Mouse (Mus musculus) MEL (cell line): ENCODE measurements around the gene Cd300ld4. TPM values are rescaled to one million over a fixed set of nuclear protein-coding genes. Genes with fewer than 3 reads are reported as not detected.

Source experiments
- DNase-seq: peaks from one replicate; pipeline ENCODE4 v3.0.0; 2011; ENCODE audit warnings: low read depth, low spot score
- H3K27ac ChIP-seq: 2 replicates; pipeline ENCODE4 v1.5.1; 2012; ENCODE audit warnings: low read depth, mild to moderate bottlenecking, control low read depth, low read length, moderate library complexity; ENCODE audit not compliant: control insufficient read depth
- H3K27me3 ChIP-seq, 2 experiments: fragments of 150-350 bp in 1 of 2; sonication (generic) in 1 of 2; 2 replicates each; pipeline ENCODE4 v1.6.1; 2012; ENCODE audit warnings: low read length in 2 of 2, mild to moderate bottlenecking in 2 of 2, improper control_type of control experiment in 1 of 2, moderate library complexity in 1 of 2; ENCODE audit not compliant: insufficient read depth in 2 of 2, control insufficient read depth in 1 of 2
- H3K36me3 ChIP-seq, 2 experiments: 2 replicates each; pipeline ENCODE4 v1.6.1; 2012 to 2014; ENCODE audit warnings: low read length in 2 of 2, improper control_type of control experiment in 1 of 2, inconsistent platforms in 1 of 2, mild to moderate bottlenecking in 1 of 2; ENCODE audit not compliant: insufficient read depth in 2 of 2, control insufficient read depth in 1 of 2
- H3K4me1 ChIP-seq, 2 experiments: fragments of 150-350 bp in 1 of 2; sonication (generic) in 1 of 2; 2 replicates each; pipeline ENCODE4 v1.6.1; 2012; ENCODE audit warnings: low read length in 2 of 2, improper control_type of control experiment in 1 of 2, mild to moderate bottlenecking in 1 of 2; ENCODE audit not compliant: insufficient read depth in 2 of 2, control insufficient read depth in 1 of 2
- H3K4me3 ChIP-seq, 2 experiments: fragments of 150-350 bp in 1 of 2; sonication (generic) in 1 of 2; 2 replicates each; pipeline ENCODE4 v1.5.1; 2012; ENCODE audit warnings: low read depth in 2 of 2, low read length in 2 of 2, mild to moderate bottlenecking in 2 of 2, moderate library complexity in 2 of 2, control low read depth in 1 of 2, improper control_type of control experiment in 1 of 2; ENCODE audit not compliant: control insufficient read depth in 1 of 2, insufficient read depth in 1 of 2
- H3K79me2 ChIP-seq: 2 replicates; pipeline ENCODE4 v1.6.1; 2012; ENCODE audit warnings: mild to moderate bottlenecking, low read length, moderate library complexity; ENCODE audit not compliant: control insufficient read depth, poor library complexity, insufficient read depth
- H3K9ac ChIP-seq: 2 replicates; pipeline ENCODE4 v1.6.1; 2012; ENCODE audit warnings: low read depth, mild to moderate bottlenecking, control low read depth, low read length, moderate library complexity; ENCODE audit not compliant: control insufficient read depth, poor library complexity, severe bottlenecking
- H3K9me3 ChIP-seq: fragments of 150-350 bp; sonication (generic); replicated peaks from 2 replicates; pipeline ENCODE4 v1.6.1; 2012; ENCODE audit warnings: mild to moderate bottlenecking, low read length, improper control_type of control experiment, moderate library complexity; ENCODE audit not compliant: insufficient read depth
- BHLHE40 ChIP-seq: IDR thresholded peaks from 2 replicates; pipeline ENCODE4 v1.6.1; 2012; ENCODE audit warnings: low read depth, mild to moderate bottlenecking, inconsistent platforms, low read length, improper control_type of control experiment, borderline replicate concordance
- CHD2 ChIP-seq: IDR thresholded peaks from 2 replicates; pipeline ENCODE4 v1.6.1; 2011; ENCODE audit warnings: low read length, improper control_type of control experiment
- CTCF ChIP-seq, 3 experiments: IDR thresholded peaks in 2 of 3; conservative IDR thresholded peaks in 1 of 3; 2 replicates each; pipeline ENCODE4 v1.5.1; 2011 to 2012; ENCODE audit warnings: low read length in 3 of 3, low read depth in 2 of 3, mild to moderate bottlenecking in 2 of 3, improper control_type of control experiment in 1 of 3, inconsistent platforms in 1 of 3, mixed read lengths in 1 of 3, moderate library complexity in 1 of 3; ENCODE audit not compliant: control insufficient read depth in 1 of 3, insufficient read depth in 1 of 3, poor library complexity in 1 of 3, severe bottlenecking in 1 of 3
- EP300 ChIP-seq, 2 experiments: IDR thresholded peaks; 2 replicates each; pipeline ENCODE4 v1.6.1; 2011; ENCODE audit warnings: improper control_type of control experiment in 2 of 2, low read length in 2 of 2, low read depth in 1 of 2, mild to moderate bottlenecking in 1 of 2
- GABPA ChIP-seq: IDR thresholded peaks from 2 replicates; pipeline ENCODE4 v1.6.1; 2012; ENCODE audit warnings: low read depth, mild to moderate bottlenecking, inconsistent platforms, low read length, improper control_type of control experiment, moderate library complexity
- JUND ChIP-seq: IDR thresholded peaks from 2 replicates; pipeline ENCODE4 v1.6.1; 2011; ENCODE audit warnings: low read depth, mild to moderate bottlenecking, improper control_type of control experiment, low read length
- KAT2A ChIP-seq: conservative IDR thresholded peaks from 2 replicates; pipeline ENCODE4 v1.6.1; 2012; ENCODE audit warnings: low read depth, low read length, improper control_type of control experiment, inconsistent platforms
- MAX ChIP-seq: IDR thresholded peaks from 2 replicates; pipeline ENCODE4 v1.6.1; 2011; ENCODE audit warnings: low read length, improper control_type of control experiment
- NELFE ChIP-seq: IDR thresholded peaks from 2 replicates; pipeline ENCODE4 v1.6.1; 2011; ENCODE audit warnings: low read depth, low read length, improper control_type of control experiment
- NRF1 ChIP-seq: IDR thresholded peaks from 2 replicates; pipeline ENCODE4 v1.6.1; 2014; ENCODE audit warnings: low read depth, mild to moderate bottlenecking, inconsistent platforms, low read length, improper control_type of control experiment, moderate library complexity; ENCODE audit not compliant: poor library complexity, insufficient read depth, severe bottlenecking
- POLR2AphosphoS2 ChIP-seq: IDR thresholded peaks from 2 replicates; pipeline ENCODE4 v1.6.1; 2011; ENCODE audit warnings: low read length, improper control_type of control experiment
- POLR2AphosphoS5 ChIP-seq: IDR thresholded peaks from 2 replicates; pipeline ENCODE4 v1.6.1; 2012; ENCODE audit warnings: low read depth, borderline replicate concordance, mild to moderate bottlenecking, inconsistent platforms, low read length, moderate library complexity, mixed read lengths
- RAD21 ChIP-seq: IDR thresholded peaks from 2 replicates; pipeline ENCODE4 v1.6.1; 2011; ENCODE audit warnings: mild to moderate bottlenecking, low read depth, low read length, improper control_type of control experiment
- RCOR1 ChIP-seq: IDR thresholded peaks from 2 replicates; pipeline ENCODE4 v1.6.1; 2012; ENCODE audit warnings: low read depth, mild to moderate bottlenecking, inconsistent platforms, low read length, improper control_type of control experiment
- SIN3A ChIP-seq: IDR thresholded peaks from 2 replicates; pipeline ENCODE4 v1.6.1; 2012; ENCODE audit warnings: low read length, improper control_type of control experiment, inconsistent platforms
- TAL1 ChIP-seq: IDR thresholded peaks from 2 replicates; pipeline ENCODE4 v1.6.1; 2012; ENCODE audit warnings: mild to moderate bottlenecking, inconsistent platforms, low read length, moderate library complexity, mixed read lengths
- TBP ChIP-seq: IDR thresholded peaks from 2 replicates; pipeline ENCODE4 v1.8.0; 2011; ENCODE audit warnings: low read depth, low read length, improper control_type of control experiment
- TCF12 ChIP-seq: IDR thresholded peaks from 2 replicates; pipeline ENCODE4 v1.6.1; 2014; ENCODE audit warnings: low read depth, mild to moderate bottlenecking, inconsistent platforms, low read length, improper control_type of control experiment, moderate library complexity
- ZKSCAN1 ChIP-seq: IDR thresholded peaks from 2 replicates; pipeline ENCODE4 v1.6.1; 2012; ENCODE audit warnings: low read depth, mild to moderate bottlenecking, inconsistent platforms, low read length, improper control_type of control experiment, moderate library complexity
- ZMIZ1 ChIP-seq: IDR thresholded peaks from 2 replicates; pipeline ENCODE4 v1.6.1; 2012; ENCODE audit warnings: low read depth, mild to moderate bottlenecking, inconsistent platforms, low read length, improper control_type of control experiment, moderate library complexity
- ZNF384 ChIP-seq: IDR thresholded peaks from 2 replicates; pipeline ENCODE4 v1.6.1; 2012; ENCODE audit warnings: low read depth, mild to moderate bottlenecking, inconsistent platforms, low read length, improper control_type of control experiment
- polyA plus RNA-seq, 2 experiments: library from polyadenylated mRNA; stranded (reverse) in 1 of 2; unstranded in 1 of 2; fragments of >175 nt in 1 of 2; fragments of >200 nt in 1 of 2; gene quantifications; 2 replicates each; pipeline versions ENCODE4 v1.2.1 to v1.2.4; 2012; ENCODE audit warnings: low replicate concordance in 2 of 2, low read depth in 1 of 2; ENCODE audit not compliant: insufficient read length in 2 of 2, insufficient read depth in 1 of 2, missing spikeins in 1 of 2
- total RNA-seq: library from RNA; depleted of rRNA; stranded (reverse); fragments of 300-350 nt; gene quantifications from 2 replicates; pipeline ENCODE4 v1.2.3, GENCODE M21; 2012; rRNA removed

Gene Cd300ld4
- total and polyA plus RNA-seq, 3 experiments = not detected

DNA sequence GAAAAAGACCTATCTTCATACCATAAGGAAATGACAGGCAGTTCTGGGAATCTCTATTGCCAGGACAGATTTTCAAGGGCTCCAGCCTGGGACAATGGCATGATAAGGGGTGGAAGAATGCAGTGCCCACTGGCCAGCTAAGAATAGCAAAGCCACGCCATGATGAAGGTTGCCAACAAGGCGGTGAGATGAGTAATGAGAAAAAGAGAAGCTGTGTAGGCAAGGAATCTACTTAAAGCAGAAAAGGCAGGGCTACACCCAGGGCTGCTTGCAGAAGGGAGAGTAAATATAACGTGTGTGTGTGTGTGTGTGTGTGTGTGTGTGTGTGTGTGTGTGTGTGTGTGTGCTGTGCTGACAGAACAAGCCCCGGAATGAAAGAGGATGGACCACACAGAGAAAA lies 44.9 kb downstream of the Cd300ld4 start:
- Histone ChIP-seq H3K9ac (no peak overlapping the region), H3K79me2 (no peaks in the 10 kb centered on the region), H3K9me3 (no peaks in the 10 kb centered on the region), H3K36me3 (no peaks in the 10 kb centered on the region)
- TF ChIP-seq ZNF384 (no peak), POLR2AphosphoS2 (no peak), TBP (no peak), BHLHE40 (no peak), RAD21 (no peak), CHD2 (no peak), SIN3A (no peak), KAT2A (no peak), JUND (no peak), NELFE (no peak), ZMIZ1 (no peak), TAL1 (no peak), NRF1 (no peak), EP300 (IDR thresholded peaks at IDR 0.05; ENCODE audit: low read depth in 1 of 2, low read length in 2 of 2) (no peak), RCOR1 (no peak), TCF12 (no peak), CTCF (IDR thresholded peaks at IDR 0.05 in 2 of 3, conservative IDR thresholded peaks at IDR 0.05 in 1 of 3; ENCODE audit: control insufficient read depth in 1 of 3, insufficient read depth in 1 of 3, low read depth in 2 of 3, low read length in 3 of 3, poor library complexity in 1 of 3, severe bottlenecking in 1 of 3) (no peak)
- TF ChIP-seq, all 39 proteins: peak for 0
- H3K4me3 ChIP-seq = no peak overlapping the region
- no peaks in the 10 kb centered on the region for H3K4me1 ChIP-seq
- H3K27ac ChIP-seq = no peak overlapping the region
- H3K27me3 ChIP-seq = no peaks in the 10 kb centered on the region
- DNase-seq = no peak

DNA sequence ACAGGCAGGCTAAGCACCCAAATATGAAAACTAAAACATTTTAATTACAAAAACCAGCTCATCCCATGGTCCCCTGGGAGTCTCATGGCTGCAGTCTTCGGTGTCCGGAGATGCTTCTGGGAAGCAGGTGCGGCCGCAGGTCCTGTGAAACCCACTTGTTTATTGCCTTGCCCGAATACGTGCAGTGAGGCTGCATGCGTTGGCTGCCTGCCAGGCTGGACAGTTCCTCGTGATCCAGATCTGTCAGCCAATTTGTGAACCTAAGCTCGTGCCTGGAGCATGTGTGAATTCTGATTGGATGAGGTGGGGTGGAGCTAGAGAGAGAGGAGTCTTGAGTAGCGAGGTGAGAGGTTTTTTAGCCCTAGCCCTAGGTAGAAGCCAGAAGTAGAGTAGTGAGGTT lies 54.1 kb downstream of the Cd300ld4 start:
- Histone ChIP-seq H3K4me1 (no peaks in the 10 kb centered on the region), H3K36me3 (no peaks in the 10 kb centered on the region), H3K9ac (no peak overlapping the region), H3K4me3 (no peak overlapping the region), H3K27me3 (no peaks in the 10 kb centered on the region), H3K9me3 (no peaks in the 10 kb centered on the region), H3K79me2 (no peaks in the 10 kb centered on the region), H3K27ac (no peak overlapping the region)
- DNase-seq = no peak
- no peak for TF ChIP-seq POLR2AphosphoS5
- no peak for TF ChIP-seq GABPA
- TF ChIP-seq SIN3A = no peak
- no peak for TF ChIP-seq ZKSCAN1
- TF ChIP-seq CTCF (IDR thresholded peaks at IDR 0.05 in 2 of 3, conservative IDR thresholded peaks at IDR 0.05 in 1 of 3; ENCODE audit: control insufficient read depth in 1 of 3, insufficient read depth in 1 of 3, low read depth in 2 of 3, low read length in 3 of 3, poor library complexity in 1 of 3, severe bottlenecking in 1 of 3) = no peak
- TF ChIP-seq MAX = no peak
- no peak for TF ChIP-seq BHLHE40
- TF ChIP-seq RAD21 = no peak
- TF ChIP-seq POLR2AphosphoS2 = no peak
- no peak for TF ChIP-seq KAT2A
- TF ChIP-seq CHD2 = no peak
- TF ChIP-seq TAL1 = no peak

Other genes starting within 250 kb of the Cd300ld4 start
- not detected in 2 replicates for gene Btbd17, start 231.1 kb downstream of the Cd300ld4 start, total RNA-seq
- not detected for gene Btbd17, start 231.1 kb downstream of the Cd300ld4 start, polyA plus RNA-seq
- not detected in 2 replicates for gene Gpr142, start 228.1 kb downstream of the Cd300ld4 start, total RNA-seq
- not detected for gene Gpr142, start 228.1 kb downstream of the Cd300ld4 start, polyA plus RNA-seq
- not detected in 2 replicates for gene Gprc5c, start 175.9 kb downstream of the Cd300ld4 start, total RNA-seq
- gene Gprc5c, start 175.9 kb downstream of the Cd300ld4 start, polyA plus RNA-seq = not detected
- not detected in 2 replicates for gene Cd300a, start 137.0 kb downstream of the Cd300ld4 start, total RNA-seq
- gene Cd300a, start 137.0 kb downstream of the Cd300ld4 start, polyA plus RNA-seq = under 1 TPM in 1 of 2 experiments, not detected in 1; 0.58 TPM
- gene Cd300lb, start 92.6 kb downstream of the Cd300ld4 start, total RNA-seq = not detected in 2 replicates
- not detected for gene Cd300lb, start 92.6 kb downstream of the Cd300ld4 start, polyA plus RNA-seq
- not detected in 2 replicates for gene Cd300c, start 57.9 kb downstream of the Cd300ld4 start, total RNA-seq
- gene Cd300c, start 57.9 kb downstream of the Cd300ld4 start, polyA plus RNA-seq = not detected
- not detected in 2 replicates for gene Cd300ld, start 37.1 kb downstream of the Cd300ld4 start, total RNA-seq
- gene Cd300ld, start 37.1 kb downstream of the Cd300ld4 start, polyA plus RNA-seq = not detected
- gene Cd300c2, start 25.1 kb downstream of the Cd300ld4 start, total RNA-seq = not detected in 2 replicates
- not detected for gene Cd300c2, start 25.1 kb downstream of the Cd300ld4 start, polyA plus RNA-seq
- not detected in 2 replicates for gene Cd300ld2, start 10.8 kb downstream of the Cd300ld4 start, total RNA-seq
- not detected for gene Cd300ld2, start 10.8 kb downstream of the Cd300ld4 start, polyA plus RNA-seq
- gene Cd300ld5, start 10.8 kb upstream of the Cd300ld4 start, total RNA-seq = not detected in 2 replicates
- not detected for gene Cd300ld5, start 10.8 kb upstream of the Cd300ld4 start, polyA plus RNA-seq
- gene Cd300ld3, start 21.4 kb upstream of the Cd300ld4 start, total RNA-seq = not detected in 2 replicates
- not detected for gene Cd300ld3, start 21.4 kb upstream of the Cd300ld4 start, polyA plus RNA-seq
- gene Cd300e, start 35.2 kb upstream of the Cd300ld4 start, total RNA-seq = not detected in 2 replicates
- not detected for gene Cd300e, start 35.2 kb upstream of the Cd300ld4 start, polyA plus RNA-seq
- 17.2 and 20.6 TPM in 2 replicates for gene Rab37, start 64.4 kb upstream of the Cd300ld4 start, total RNA-seq
- 10 to 100 TPM in 1 of 2 experiments, not detected in 1; 14.6 TPM for gene Rab37, start 64.4 kb upstream of the Cd300ld4 start, polyA plus RNA-seq
- gene Cd300lf, start 107.0 kb upstream of the Cd300ld4 start, total RNA-seq = 0.12 and 0.26 TPM in 2 replicates
- under 1 TPM in 1 of 2 experiments, not detected in 1; 0.46 TPM for gene Cd300lf, start 107.0 kb upstream of the Cd300ld4 start, polyA plus RNA-seq
- gene Slc9a3r1, start 136.3 kb upstream of the Cd300ld4 start, total RNA-seq = 124 and 127 TPM in 2 replicates
- 100 to 1,000 TPM in 1 of 2 experiments, not detected in 1; 112 TPM for gene Slc9a3r1, start 136.3 kb upstream of the Cd300ld4 start, polyA plus RNA-seq
- 23.4 and 24.8 TPM in 2 replicates for gene Tmem104, start 160.5 kb upstream of the Cd300ld4 start, total RNA-seq
- gene Tmem104, start 160.5 kb upstream of the Cd300ld4 start, polyA plus RNA-seq = 10 to 100 TPM in 1 of 2 experiments, not detected in 1; 21.9 TPM
- gene Nat9, start 160.8 kb upstream of the Cd300ld4 start, total RNA-seq = 80.2 and 92.4 TPM in 2 replicates
- 10 to 100 TPM in 1 of 2 experiments, not detected in 1; 46.1 TPM for gene Nat9, start 160.8 kb upstream of the Cd300ld4 start, polyA plus RNA-seq
- gene Grin2c, start 240.2 kb upstream of the Cd300ld4 start, total RNA-seq = not detected in 2 replicates
- gene Grin2c, start 240.2 kb upstream of the Cd300ld4 start, polyA plus RNA-seq = not detected